Mouse (Mus musculus) liver, embryonic 18 days (tissue): ENCODE results near the gene BC055324. TPM values are rescaled to one million over a fixed set of nuclear protein-coding genes. Genes with fewer than 3 reads are reported as not detected.

Source experiments
- polyA plus RNA-seq: library from polyadenylated mRNA; depleted of rRNA; stranded (reverse); fragments of >200 nt; gene quantifications from 2 replicates; pipeline ENCODE4 v1.2.3, GENCODE M21; 2012; rRNA removed

The BC055324 gene
- polyA plus RNA-seq: 3.6 and 4.0 TPM in 2 replicates

GRCm38 (mm10) chr1:163994721-163995608 is at the start of gene BC055324, which contains the start of gene Mettl18:
Gene BC055324 (minus strand): TSS chr1:163994796.
Gene Mettl18 (plus strand): TSS chr1:163994889.

GRCm38 (mm10) chr1:163928846-163929245 is 65.8 kb downstream of the BC055324 start, which contains the start of gene Scyl3:
Gene Scyl3 (plus strand): TSS chr1:163929100.

Other genes starting within 250 kb of the BC055324 start
- 1.5 and 1.6 TPM in 2 replicates for gene Kifap3, start 215.2 kb downstream of the BC055324 start, polyA plus RNA-seq
- 6.3 and 6.9 TPM in 2 replicates for gene Scyl3, start 65.7 kb downstream of the BC055324 start, polyA plus RNA-seq
- gene Mettl18, start 93 bp upstream of the BC055324 start, polyA plus RNA-seq: 1.9 and 2.1 TPM in 2 replicates
- 0.10 and 0.13 TPM in 2 replicates for gene Sele, start 53.4 kb upstream of the BC055324 start, polyA plus RNA-seq
- gene Sell, start 67.2 kb upstream of the BC055324 start, polyA plus RNA-seq: 12.2 and 12.4 TPM in 2 replicates
- 0.78 and 0.87 TPM in 2 replicates for gene Selp, start 120.5 kb upstream of the BC055324 start, polyA plus RNA-seq
- gene F5, start 157.0 kb upstream of the BC055324 start, polyA plus RNA-seq: 23.0 and 23.1 TPM in 2 replicates